Mouse (Mus musculus): Measurements from ENCODE around the gene Rpain.
A peak's percentile ranks its signal among the peaks of the same experiment; 100 is the strongest.

The Rpain gene

DNA sequence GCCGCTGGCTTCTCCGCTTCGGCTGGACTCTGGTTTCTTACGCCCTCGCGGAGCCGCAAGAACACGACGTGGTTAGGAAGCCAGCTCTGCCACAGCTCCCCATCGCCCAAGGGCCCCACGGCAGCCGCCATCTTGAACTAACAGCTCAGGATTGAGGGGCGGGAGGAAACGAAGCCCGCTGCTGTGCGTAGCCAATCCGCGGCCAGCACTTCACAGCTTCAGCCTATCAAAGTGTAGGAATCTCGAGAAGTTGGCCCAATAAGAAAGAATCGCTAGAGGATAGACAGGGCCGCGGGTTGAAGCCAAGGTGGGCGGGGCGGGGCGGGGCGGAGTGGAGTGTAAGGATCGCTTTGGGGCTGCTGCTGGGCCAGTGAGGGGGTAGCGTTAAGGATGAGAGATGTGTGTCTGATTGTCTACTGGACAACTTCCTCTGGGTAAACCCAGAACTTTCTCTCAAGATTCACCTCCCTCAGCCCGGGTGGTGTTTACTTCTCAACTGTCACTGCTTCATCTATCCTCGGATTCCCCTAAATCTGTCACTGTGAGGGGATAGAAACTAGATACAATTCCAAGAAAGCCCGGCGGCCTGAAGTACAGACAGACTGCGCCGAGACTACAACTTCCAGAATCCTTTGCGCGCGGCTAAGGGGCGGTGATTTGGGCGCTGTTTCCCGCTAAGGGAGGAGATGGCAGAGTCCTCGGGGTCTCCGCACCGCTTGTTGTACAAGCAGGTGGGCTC is at the start of gene Rpain, which contains the start of gene Nup88:
Rpain (plus strand) TSS at position 393 of the 739 bp plus-strand sequence.
Nup88 (minus strand) TSS at position 153 of the 739 bp plus-strand sequence.
- DNase-seq (ENCODE audit: low spot score) = peak; percentile 95

DNA sequence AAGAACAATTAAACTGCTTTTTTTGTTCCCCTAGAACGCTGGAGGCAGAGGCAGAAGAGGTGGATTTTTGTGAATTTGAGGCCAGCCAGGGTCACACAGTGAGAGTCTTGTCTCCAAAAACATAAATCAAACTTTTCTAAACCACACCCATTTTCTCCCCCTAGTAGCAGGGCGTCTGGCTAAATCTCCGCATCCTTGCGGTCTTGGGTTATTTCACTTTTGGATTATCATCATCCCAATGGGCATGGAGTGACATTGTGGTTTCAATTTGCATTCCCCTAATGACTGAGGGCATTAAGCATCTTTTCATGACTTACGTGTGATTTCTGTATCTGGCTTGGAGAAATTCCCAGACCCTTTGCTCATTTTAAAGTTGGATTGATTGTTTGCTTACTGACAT is 38.6 kb upstream of the Rpain start:
- DNase-seq (ENCODE audit: low spot score) = no peak

DNA sequence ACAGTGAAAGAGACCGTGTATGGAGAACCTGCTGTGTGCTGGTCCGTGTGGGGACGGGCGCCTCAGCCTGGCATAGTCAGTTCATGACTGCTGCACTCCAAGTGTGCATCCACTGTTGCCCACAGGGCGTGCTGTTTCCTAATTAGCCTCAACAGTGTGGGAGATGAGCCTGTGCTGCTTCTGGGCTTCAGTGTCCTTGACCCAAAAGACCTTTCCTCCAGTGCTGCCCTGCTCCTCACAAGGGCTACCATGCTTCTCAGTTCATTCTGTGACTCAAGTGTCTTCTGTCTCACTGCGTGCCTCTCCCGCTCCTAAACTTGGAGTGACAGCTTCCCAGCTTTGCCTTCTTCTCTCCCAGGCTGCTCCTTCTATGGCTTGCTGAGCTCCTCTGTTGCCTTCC is 34.7 kb upstream of the Rpain start:
- DNase-seq (ENCODE audit: low spot score) = no peak

DNA sequence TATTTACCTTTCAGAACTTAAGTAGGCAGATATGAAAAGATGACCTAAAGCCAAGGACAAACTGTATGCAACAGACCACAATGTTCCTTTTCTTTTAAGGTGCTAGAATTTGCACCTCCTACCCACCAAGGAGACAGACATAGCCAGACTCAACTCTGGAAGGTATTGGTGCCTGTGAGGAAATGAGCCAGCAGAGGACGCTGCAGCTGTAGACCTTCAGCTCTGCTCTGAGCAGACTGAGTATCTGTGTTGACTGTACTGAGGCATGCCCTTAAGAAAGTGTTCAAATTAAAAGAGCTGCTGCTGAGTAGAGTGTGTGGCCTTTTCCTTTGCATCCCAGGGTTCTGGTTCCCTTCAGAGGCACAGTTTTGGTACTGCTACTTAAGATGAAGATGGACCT is 27.4 kb upstream of the Rpain start:
- no peak for DNase-seq (ENCODE audit: low spot score)

DNA sequence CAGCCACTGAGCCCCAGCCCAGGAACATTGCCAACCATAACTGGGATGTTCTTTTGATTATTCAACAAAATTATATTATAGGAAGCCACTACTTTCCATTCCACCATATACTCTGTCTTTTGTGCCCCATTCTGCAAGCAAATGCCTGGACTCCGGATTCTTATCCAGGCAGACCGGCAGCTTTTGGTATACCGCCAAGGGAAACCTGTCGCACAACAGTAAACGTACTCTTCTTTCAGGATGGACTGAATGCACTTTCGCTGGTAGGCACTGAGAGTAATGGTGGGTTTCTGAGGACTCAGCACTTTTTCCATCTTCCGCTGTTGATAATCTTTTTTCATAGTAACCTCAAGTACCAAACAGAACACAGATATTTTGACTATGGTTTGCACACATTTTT is 26.4 kb upstream of the Rpain start:
- no peak for DNase-seq (ENCODE audit: low spot score)

DNA sequence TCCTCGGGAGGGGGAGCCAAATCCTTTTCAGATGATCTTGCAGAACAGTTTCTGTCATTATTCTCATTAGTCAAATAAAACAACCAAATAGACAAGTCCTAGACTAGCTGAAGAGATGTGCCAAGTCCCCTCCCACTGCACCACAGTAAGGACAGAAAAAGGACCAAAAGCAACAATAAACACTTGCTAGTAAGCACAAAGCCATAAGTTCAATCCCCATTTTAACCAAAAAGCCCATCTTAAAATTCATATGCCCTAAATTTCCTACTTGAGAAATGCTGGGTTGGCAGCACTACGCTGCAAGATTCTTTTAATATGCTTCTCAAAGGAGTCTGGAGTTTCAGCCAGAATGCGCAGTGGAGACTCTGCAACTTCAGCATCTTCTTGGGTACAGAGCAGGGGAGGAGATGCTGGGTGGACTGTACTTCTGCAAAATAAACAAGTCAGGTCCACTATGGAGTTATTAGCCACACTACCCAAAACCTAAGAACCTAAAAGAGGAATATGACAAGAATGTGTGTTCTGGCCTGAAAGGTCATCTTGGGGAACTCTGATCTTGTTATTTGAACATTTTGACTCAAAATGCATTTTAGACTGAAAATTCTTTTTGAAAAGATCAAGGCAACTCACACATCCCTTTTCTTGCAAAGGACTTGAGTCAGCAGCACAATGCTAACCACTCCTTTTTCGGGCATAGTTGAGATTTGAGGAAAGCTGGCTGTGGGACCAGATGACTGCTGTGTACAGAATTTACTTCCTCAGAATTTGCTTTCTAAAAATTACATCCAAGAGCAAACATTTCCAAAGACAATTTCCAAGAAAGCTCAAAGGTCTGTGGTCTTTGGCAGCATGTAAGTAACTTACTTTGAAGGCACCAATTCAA is 24.8 kb upstream of the Rpain start:
- no peak for DNase-seq (ENCODE audit: low spot score)

DNA sequence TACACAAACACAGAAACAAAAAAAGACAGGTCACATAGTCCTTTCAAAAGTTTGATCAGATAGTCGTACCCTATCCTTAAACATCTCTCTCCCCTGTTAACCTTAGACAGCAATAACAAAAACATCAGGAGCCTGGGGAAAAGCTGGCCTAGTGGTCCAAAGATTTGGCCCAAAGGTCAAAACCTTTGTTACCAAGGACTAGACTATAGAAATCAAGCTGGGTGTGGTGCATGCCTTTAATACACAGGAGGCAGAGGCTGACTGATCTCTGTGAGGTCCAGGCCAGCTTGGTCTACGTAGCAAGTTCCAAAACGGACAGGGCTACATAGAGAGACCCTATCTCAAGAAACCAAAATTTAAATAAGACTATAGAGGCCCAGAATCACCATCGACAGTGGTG is 15.3 kb upstream of the Rpain start:
- no peak for DNase-seq (ENCODE audit: low spot score)

DNA sequence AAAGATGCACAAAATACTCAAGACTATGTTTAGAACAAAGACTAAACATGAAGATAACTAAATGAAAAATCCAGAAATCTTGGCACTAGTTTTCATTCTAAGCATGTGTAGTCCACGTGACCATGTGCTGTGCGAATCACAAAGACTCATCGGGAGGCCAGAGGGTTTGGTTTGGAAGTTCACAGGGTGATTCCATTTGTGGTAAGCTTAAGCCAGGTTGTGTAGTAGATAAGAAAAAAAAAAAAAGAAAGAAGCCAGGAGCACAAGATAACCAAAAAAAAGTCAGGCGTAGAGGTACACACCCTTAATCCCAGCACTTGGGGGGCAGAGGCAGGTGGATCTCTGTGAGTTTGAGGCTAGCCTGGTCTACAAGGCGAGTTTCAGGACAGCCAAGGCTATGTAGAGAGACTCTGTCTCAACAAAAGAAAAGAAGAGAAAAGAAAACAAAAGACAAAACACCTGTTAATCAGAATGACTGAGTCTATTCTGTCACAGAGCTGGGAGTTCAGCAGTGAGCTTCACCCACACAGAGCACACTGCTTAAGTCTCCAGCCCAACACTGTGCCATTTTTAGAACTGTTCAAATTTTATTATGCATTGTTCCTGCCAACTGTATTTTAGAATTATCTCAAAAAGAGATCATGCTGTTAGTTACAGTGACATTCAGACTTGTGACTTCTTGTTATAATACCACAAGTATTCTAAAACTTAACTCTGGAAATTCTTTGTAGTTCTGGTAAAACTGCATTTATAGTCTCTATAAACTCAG is 9.0 kb upstream of the Rpain start:
- no peak for DNase-seq (ENCODE audit: low spot score)

DNA sequence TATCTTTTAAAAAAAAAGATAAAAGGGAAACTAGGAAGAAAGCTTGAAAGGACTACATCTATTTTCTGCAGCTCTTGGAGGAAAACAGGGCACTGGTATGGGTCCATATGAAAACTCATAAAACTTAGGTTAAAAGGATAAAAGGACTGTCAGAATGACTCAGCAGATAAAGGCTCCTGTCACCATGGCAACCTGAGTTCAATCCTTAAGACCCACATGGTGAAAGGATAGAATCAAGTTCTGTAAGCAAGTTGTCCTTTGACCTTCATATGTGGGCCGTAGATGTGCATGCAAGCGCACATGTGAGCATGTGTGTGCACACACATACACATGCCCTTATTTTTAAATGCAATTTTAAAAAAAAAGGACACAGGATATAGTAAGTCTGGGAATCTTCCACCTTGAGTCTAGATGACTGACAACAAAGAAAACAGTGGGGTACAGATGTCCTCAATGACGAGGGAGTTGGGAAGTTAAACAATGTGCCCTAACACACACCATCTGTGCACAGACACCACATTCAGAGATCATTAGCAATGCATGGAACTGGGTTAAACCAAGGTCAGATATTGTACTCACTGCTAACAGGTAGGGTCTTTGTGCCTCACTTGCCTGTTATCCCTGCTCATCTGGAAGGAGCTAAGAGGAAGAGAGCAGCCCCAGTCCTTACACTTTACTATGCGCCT is 5.6 kb upstream of the Rpain start:
- no peak for DNase-seq (ENCODE audit: low spot score)

DNA sequence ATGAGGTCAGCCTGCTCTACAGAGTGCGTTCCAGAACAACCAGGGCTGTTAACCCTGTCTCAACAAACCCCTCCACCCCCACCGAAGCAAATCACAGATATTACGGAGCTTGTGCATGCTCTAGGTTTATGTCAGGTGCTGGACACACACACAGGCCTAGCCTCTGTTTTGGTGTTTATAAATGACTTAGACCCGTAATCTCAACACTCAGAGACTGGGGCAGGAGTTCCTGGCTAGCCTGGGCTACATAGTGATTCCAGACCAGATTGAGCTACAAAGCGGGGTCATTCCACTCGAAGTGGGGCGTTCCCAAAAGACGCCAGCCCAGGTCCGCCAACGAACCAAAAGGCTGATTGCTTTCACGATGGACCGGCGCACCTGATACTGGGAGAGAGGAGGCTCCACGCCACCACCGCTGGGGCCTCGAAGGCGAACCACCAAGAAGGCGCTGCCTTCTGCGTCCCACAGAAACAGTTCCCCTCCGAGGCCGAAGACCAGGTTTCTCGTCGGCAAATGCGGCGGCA is 680 bp upstream of the Rpain start:
- DNase-seq (ENCODE audit: low spot score) = no peak

DNA sequence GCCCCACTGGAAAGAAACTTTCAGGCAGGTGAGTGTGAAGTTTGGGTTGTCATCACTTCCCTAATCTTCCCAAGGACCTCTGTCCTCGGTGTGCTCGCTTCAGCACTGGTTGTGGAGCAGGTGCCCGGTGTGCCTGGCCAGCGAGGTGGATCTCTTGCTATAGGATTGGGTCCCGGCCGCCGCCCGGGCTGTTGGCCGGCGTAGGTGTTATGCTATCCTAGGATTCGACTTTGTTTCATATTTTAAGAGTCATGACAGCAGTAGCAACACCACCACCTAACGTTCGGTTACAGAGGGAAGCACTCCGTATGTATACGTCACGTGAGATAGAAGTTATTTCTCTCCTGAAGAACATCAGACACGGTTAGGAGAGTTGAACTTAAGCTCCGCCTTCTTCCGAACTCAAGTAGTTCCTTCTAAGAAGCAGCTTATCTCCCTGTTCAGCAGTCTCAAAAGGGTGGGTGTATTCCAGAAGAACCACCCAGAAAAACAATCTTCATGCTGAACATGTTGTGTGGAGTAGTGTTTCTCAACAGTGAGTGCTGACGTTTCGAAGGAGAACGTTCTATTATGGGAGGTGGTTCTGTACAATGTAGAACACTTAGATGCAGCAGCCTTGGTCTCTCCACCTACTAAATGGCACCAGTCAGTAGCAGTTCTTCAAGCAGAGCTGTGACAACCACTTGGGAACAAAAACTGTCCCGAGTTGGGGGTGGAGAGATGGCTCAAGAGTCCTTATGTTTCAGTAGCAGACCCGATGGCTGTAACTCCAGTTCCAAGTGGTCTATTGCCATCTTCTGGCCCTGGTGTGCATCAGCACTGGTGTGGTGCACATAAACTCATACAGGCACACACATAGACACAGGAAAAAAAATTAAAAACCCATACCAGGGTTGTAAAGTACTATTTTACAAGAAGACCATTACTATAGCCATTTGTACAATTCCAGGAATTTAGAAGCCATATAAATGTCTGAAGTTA is 837 bp downstream of the Rpain start:
- no peak for DNase-seq (ENCODE audit: low spot score)

DNA sequence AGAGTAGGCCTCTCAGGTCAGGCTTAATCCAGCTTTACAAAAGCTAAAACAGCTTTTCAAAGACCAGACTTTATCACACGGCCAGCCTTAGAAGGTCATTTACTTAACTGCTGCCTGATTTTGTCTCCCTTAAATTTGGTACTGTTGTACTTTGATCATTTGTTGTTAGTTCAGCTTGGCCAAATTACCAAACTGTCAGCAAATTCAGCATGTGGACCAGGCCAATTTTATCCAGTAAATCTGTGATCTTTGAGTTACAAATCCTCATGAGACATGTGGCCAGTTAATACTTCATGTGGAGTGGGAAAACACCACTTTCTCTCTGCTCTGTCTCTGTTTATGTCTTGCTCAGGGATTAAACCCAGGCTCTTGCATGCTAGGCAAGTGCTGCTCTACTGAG is 2.6 kb downstream of the Rpain start:
- no peak for DNase-seq (ENCODE audit: low spot score)

DNA sequence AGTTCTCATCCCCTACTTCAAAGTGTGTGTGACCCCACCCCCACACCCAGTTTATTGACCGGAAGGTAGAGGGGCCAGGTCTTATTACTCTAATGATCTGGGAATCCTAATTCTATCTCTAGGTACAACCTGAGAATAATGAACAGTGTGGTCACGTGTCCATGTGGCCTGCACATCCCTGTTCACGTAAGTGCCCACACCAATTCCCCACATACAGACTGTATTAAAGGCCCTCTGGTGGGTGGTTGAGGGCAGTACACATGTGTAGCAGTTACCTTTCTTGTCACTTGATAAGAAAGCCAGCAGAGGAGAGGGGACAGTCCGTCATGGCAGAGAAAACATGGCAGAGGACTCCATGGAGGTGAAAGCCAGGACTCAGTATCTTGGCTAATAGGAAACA is 3.9 kb downstream of the Rpain start:
- DNase-seq (ENCODE audit: low spot score) = no peak

DNA sequence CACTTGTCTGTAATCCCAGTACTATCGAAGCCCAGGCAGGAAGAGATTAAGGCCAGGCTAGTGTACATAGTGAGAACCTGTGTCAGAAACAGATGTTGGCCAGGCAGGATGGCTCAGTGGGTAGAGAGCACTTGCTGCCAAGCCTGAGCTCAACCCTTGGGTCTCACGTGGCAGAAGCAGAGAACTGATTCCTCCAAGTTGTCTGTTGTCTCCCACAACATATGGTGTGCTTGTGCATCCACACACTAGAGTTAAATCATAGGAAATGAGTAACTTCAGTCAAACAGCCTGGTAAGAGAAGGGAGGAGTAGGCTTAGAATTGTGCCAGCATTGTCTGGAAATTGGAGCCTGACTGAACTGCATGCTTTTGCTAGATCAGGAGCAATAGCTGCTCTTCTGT is 5.2 kb downstream of the Rpain start:
- peak; percentile 33 for DNase-seq (ENCODE audit: low spot score)

DNA sequence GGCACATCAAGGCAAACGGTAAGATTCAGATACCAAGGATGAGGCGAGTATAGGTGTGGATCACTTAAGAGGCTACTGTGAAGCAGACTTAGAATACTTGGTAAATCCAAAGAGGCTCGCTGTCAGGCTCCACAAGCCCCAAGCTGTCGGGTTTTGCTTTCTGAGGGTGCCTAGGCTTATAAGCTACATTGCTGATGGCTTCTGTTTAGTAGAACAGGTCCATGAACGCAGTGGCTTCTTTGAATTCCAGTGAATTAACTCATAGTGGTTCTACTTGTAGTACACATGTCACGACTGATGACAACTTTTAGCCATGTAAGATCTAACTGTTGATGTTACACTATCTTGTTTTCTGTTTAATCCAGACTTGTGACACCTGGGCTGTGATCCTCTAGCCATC is 7.3 kb downstream of the Rpain start:
- no peak for DNase-seq (ENCODE audit: low spot score)

DNA sequence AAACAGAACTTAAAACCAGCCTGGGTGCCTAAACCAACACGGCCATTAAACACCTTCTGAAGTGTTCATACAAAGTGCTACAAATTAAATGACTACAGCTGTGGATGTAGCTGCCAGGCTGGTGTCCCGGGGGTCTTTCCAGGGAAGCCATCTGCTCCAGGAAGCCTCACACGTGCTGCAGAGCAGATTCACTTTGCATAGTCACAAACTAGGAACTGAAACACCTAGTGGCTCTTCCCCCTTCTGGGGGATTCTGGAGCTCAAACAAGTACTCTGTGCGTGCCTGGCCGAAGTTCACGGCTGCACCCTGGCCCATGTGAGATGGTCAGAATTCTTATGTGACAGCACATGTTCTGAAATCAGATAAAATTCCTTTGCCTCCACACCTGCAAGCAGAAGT is 10.2 kb downstream of the Rpain start:
- no peak for DNase-seq (ENCODE audit: low spot score)

DNA sequence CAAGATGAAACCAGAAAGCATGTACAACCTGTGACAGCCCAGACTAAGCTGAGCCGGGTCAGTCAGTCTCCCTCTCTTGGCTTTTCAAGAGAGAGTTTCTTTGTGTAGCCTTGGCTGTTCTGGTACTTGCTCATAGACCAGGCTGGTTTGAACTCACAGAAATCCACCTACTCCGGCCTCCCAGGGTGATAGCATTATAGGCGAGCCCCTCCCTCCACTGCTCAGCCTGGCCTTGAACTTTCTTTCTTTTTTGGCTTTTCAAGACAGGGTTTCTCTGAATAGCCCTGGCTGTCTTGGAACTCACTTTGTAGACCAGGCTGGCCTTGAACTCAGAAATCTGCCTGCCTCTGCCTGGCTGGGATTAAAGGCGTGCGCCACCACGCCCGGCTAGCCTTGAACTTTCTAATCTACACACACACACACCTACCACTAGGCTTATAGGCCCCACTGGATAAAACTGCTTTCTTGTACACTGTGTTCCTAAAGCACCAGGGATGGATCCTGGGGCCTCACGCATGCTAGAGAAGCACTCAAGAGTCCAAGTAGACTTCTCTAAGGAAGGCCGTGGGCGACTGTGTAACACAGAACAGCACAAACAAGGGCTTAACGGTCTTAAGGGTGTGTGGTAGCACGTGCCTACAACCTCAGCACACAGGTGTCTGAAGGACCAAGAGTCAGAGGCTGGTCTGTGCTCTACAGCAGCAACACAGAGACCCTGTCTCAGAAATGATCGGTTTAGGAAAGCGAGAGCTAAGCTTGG is 10.9 kb downstream of the Rpain start:
- DNase-seq (ENCODE audit: low spot score) = no peak

DNA sequence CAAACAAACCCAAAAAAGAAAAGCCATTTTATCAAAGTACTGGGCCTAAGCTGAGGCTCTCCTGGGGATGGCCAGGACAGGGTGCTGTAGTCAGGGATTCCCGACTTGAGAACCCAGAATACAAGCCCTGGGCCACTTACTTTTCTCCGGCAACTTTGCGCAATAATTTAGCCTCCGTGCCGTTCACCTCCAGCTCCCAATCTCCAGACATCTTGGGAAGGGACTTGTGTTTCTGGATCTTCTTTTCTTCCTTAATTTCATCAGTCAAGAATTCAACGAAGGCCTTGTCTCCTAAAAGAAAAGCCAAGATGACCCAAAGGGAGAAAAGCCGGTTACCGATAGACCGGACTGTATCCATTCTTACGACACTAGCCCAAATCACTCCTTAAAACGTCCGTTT is 12.0 kb downstream of the Rpain start:
- no peak for DNase-seq (ENCODE audit: low spot score)

DNA sequence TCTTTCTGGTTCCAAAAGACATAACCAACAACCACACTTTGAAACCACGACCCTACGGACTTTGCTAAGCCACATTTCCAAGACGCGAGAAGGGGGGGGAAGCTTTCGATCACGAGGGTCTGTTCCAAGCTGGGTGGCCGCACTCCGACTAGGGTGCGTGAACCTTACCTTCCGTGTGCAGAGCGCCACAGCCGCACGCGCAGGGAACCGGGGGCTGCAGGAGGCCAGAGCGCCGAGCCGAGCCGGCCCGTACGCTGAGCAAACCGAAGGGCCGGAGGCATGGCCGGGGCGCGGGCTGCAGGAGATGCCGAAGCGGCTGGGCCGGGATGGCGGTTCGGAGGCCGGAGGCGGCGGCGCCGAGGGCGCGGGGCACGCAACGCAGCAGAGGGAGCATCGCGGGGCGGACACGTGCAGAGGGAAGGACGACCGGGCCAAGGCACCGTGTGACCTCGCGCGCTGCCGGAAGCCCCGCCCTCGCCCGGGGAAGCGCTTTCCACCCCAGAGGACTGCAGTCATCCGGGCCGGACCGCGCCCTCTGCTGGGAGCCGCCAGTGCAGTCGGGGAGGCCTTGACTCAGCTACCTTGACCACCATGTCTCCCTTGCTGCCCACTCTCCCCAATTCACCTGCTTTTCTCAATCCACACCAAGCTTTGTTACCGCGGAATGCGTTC is 12.7 kb downstream of the Rpain start, which contains the start of gene C1qbp:
C1qbp (minus strand) TSS at position 470 of the 672 bp plus-strand sequence.
- DNase-seq (ENCODE audit: low spot score) = peak; percentile 94
